Mouse (Mus musculus): ENCODE data around the gene Dbx2. TPM values are rescaled to one million over a fixed set of nuclear protein-coding genes. Genes with fewer than 3 reads are reported as not detected.

Dbx2 gene
- polyA plus RNA-seq, 1 experiment = not detected

DNA sequence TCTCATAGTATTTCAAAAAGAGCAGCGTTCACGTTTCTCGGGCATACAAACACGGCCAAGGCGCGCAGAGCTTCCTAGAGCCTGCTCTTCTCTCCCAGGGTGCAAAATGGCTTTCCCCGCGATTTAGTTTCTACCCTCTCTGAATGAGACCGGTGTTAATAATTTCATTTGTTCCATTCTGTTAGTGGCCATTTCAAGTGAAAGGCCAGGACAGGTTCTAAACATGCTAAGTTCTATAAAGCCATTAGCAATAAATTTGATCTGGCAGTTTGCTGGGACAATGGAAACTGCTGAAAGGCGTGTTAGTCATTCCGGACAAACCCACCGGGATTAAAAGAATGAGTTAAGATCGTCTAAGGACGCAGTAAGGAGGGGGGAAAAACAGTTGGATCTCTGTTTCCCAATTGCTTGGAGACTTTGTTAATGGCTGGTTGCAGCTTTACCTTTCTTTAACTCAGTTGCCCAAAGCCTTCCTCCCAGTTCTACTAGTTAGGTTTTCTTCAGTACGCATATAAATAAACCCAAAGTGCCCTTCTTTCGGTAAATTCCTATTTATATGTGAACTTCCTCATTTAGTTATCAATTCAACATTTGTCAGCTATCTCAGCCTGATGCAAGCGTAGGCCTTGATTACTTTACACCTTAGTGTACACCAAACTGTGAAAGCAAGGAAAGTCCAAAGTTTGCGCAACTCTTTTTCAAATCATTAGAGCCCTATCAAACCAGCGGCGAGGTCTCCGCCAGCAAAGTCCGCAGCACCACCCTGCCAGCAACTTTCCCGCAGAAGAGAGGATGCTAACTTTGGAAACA is 2.7 kb downstream of the Dbx2 start:
- H3K4me1 ChIP-seq (ENCODE audit: control insufficient read depth, insufficient read depth, insufficient read length, low read length) = no peaks in the 10 kb centered on the region
- no peak overlapping the region for H3K27ac ChIP-seq (replicated peaks; ENCODE audit: low read depth, low read length)
- H3K4me3 ChIP-seq (ENCODE audit: insufficient read depth, low read depth, low read length) = no peak overlapping the region

DNA sequence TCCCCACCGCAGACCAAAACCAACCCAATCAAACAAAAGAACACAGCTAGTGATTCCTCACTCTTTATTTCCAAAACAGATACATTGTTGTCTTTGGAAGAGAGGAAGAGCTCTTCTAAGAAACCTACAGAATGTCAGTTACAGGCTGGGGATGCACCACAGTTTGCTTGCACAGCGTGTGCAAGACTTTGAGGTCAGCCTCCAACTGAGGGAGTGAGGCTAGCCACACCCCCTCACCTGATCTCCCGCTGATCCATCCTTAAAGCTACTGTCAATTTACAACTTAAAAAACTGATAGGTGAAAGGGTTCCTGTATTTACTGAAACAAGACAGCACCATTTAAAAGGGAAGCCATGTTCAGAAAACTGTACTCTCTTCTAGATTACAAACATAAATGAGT is 3.9 kb downstream of the Dbx2 start:
- Histone ChIP-seq H3K4me1 (ENCODE audit: control insufficient read depth, insufficient read depth, insufficient read length, low read length) (no peaks in the 10 kb centered on the region), H3K27ac (replicated peaks; ENCODE audit: low read depth, low read length) (no peak overlapping the region), H3K4me3 (ENCODE audit: insufficient read depth, low read depth, low read length) (no peak overlapping the region)

DNA sequence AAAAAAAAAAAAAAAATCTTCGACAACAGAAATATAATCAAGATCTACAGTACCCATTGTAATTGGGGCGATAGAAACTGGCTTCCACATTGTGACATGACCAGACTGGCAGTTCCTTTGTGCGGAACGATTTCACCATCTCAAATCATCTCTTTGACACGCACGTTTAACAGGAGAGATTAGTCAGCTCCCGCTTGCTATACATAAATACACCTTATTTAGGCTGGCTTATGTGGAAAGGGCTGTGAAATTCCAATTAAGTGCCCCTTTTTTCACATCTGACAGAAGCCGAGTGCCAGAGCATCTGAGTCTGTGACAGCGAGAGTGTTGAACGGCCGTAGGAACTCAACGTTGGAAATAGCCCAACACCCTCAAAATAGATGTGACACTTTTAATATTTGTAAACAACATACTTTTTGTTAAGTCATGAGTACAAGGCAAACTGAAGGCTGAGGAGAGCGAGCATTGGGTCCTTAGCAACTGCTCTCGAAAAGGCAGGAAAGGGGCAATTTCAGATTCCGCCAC is 12.2 kb downstream of the Dbx2 start:
- Histone ChIP-seq H3K27ac (replicated peaks; ENCODE audit: low read depth, low read length) (no peak overlapping the region), H3K4me3 (ENCODE audit: insufficient read depth, low read depth, low read length) (no peak overlapping the region), H3K4me1 (ENCODE audit: control insufficient read depth, insufficient read depth, insufficient read length, low read length) (no peaks in the 10 kb centered on the region)

DNA sequence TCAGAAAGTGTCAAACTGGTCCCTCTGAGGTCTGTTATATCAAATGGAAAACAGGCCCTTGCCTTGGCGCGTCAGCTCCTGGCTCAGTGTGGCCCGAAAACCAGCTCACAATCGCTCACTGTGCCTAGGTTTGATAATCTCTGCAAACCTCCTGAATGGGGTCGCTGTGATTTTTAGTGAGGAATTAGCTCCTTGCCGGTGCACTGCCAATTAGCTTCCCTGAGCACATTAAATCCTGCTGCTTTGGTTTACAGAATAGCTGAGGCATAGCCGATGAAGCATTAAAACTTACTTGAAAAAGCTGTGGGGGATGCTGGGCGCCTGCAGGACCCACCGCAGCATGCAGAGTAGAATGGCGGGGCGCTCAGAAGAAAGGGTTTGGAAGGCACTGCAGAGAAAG is 15.4 kb downstream of the Dbx2 start:
- no peaks in the 10 kb centered on the region for H3K4me1 ChIP-seq (ENCODE audit: control insufficient read depth, insufficient read depth, insufficient read length, low read length)
- no peak overlapping the region for H3K4me3 ChIP-seq (ENCODE audit: insufficient read depth, low read depth, low read length)
- no peak overlapping the region for H3K27ac ChIP-seq (replicated peaks; ENCODE audit: low read depth, low read length)

DNA sequence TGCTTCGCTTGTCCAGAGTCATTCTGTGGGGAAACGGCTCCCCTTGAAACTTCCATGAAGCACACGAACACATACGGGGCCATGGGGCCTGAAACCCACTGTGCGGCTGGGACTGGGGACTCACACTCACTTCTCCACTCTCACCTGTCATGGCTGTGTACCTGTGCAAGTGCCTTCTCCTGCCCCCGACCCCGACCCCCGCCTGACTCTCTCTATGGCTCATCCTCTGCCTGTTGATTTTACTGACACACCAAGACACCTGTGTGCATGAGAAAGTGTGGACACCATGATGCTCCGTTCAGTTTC is 16.0 kb downstream of the Dbx2 start:
- no peak overlapping the region for H3K4me3 ChIP-seq (ENCODE audit: insufficient read depth, low read depth, low read length)
- no peaks in the 10 kb centered on the region for H3K4me1 ChIP-seq (ENCODE audit: control insufficient read depth, insufficient read depth, insufficient read length, low read length)
- no peak overlapping the region for H3K27ac ChIP-seq (replicated peaks; ENCODE audit: low read depth, low read length)

DNA sequence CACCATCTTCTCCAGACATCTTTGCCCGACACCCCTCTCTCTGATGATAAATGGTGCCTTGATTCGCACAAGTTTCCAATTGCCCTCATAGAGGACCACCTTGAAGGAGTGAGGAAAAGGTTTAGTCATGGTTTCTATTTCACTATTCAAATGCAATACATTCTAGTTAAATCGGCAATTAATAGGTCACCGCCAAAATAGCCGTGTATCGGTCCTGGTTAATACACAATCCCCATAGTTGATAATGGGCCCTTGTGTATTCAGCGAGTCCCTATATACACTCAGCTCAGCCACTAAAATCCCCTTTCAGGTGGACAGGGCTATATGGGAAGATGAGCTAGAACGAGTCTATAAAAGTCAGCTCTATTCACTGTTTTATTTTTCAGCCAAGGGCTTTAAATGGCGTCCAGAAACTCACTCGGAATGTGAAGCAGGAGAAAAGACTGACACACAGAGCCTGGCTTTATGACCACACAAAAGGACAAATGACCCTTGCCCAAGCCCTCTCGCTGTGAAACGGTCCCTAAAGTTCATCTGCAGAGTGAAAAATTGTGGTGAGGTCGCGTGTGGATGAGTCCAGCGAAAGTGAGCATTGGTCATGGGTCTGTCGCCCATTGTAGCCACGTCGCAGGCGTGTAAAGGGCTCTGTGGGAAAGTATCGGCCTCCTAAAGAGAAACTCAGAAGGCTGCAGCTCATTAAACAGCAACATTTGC is 16.5 kb downstream of the Dbx2 start:
- no peak overlapping the region for H3K27ac ChIP-seq (replicated peaks; ENCODE audit: low read depth, low read length)
- no peak overlapping the region for H3K4me3 ChIP-seq (ENCODE audit: insufficient read depth, low read depth, low read length)
- H3K4me1 ChIP-seq (ENCODE audit: control insufficient read depth, insufficient read depth, insufficient read length, low read length) = no peaks in the 10 kb centered on the region

DNA sequence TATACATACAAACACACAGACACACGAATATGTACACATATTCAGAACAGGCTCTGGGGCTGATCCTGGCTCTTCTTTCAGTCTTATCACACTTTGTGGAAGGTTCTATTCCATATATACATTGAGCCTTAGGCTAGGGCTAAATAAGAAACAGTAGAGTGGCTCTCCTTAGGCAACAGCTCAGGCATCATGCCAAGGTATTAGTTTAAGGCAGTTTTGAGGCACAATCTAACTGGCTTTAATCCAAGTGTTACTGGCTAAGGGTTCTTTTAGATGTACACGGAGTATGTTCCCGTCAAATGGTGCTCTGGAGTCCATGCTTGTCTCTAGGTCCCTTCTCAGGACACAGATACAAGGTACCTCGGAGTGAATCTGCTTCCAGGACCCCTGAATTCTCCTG is 31.4 kb downstream of the Dbx2 start:
- no peak overlapping the region for H3K4me3 ChIP-seq (ENCODE audit: insufficient read depth, low read depth, low read length)
- H3K27ac ChIP-seq (replicated peaks; ENCODE audit: low read depth, low read length) = no peak overlapping the region
- no peaks in the 10 kb centered on the region for H3K4me1 ChIP-seq (ENCODE audit: control insufficient read depth, insufficient read depth, insufficient read length, low read length)

DNA sequence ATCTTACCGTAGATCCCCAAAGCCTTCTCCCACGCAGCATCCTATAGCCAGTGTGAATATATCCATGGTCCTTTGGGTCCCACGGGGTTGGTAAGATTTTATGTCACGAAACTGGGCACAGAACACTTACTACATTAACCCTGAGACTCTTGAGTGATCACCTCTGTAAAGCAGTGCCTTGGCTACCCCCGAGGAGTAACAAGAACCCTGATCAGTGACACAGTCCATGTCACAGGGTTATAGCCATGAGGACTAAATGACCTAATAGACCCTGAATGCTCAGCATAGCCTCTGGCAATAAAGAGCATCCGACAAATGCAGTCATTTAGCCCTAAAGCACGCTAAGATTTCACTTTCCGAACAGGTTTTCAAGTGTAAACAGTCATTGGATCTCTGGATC is 33.0 kb downstream of the Dbx2 start:
- no peak overlapping the region for H3K27ac ChIP-seq (replicated peaks; ENCODE audit: low read depth, low read length)
- no peak overlapping the region for H3K4me3 ChIP-seq (ENCODE audit: insufficient read depth, low read depth, low read length)
- no peaks in the 10 kb centered on the region for H3K4me1 ChIP-seq (ENCODE audit: control insufficient read depth, insufficient read depth, insufficient read length, low read length)

DNA sequence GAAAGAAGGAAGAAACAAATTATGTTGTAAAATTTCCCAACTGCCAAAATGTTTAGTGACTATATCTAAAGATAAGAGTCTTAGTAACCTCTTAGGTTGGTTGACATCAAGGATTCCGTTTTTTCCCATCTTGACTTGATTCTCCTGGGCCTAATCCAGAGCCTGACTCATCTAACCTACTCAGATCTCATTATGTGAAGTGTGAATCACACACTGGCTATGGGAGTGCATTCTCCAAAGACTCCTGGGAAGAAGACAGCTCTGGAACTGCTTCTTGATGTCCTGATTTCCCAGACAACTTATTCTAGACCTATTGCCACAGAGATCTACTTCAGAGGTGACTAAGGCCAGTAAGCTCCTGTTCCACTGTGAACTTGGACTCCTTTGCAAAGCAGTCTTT is 43.2 kb downstream of the Dbx2 start:
- Histone ChIP-seq H3K4me3 (ENCODE audit: insufficient read depth, low read depth, low read length) (no peak overlapping the region), H3K4me1 (ENCODE audit: control insufficient read depth, insufficient read depth, insufficient read length, low read length) (no peaks in the 10 kb centered on the region), H3K27ac (replicated peaks; ENCODE audit: low read depth, low read length) (no peak overlapping the region)

DNA sequence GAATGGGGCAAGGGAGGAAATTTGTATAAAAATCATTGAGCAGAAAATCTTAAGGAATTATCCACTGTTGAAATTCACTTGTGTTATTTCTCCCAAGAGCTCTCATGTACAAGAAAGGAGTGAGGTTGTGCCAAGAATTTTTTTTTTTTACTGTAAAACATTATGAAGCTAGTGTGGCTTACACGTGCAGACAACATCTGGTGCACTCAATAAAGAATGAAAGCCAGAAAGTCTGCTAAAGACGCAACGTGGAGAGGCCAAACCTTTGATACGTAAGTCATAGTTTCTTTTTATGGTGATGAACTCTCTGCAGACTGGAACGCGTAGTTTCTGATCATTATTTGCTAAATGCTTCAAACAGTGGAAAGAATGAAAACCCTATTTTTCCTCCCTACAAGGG is 54.6 kb downstream of the Dbx2 start:
- Histone ChIP-seq H3K4me3 (ENCODE audit: insufficient read depth, low read depth, low read length) (no peak overlapping the region), H3K27ac (replicated peaks; ENCODE audit: low read depth, low read length) (no peak overlapping the region), H3K4me1 (ENCODE audit: control insufficient read depth, insufficient read depth, insufficient read length, low read length) (no peaks in the 10 kb centered on the region)

DNA sequence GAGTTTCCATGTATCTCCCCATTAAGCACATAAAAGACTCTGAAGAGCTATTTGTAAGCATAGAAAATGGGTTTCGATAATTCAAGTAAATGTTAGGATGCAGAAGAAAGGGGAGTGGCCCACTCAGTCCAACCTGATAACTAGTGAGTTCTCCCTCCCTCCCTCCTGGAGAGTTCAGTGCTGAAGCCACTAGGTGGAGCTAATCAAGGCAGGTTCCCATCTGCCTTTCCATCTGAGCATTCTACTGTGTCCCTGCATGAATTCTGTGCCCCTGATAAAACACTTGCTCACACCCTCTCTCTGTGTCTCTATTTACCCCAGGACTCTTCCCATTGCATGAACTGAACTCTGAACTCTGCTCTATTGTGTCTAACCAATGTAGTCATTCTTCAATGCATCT is 57.1 kb downstream of the Dbx2 start:
- no peak overlapping the region for H3K4me3 ChIP-seq (ENCODE audit: insufficient read depth, low read depth, low read length)
- no peaks in the 10 kb centered on the region for H3K4me1 ChIP-seq (ENCODE audit: control insufficient read depth, insufficient read depth, insufficient read length, low read length)
- no peak overlapping the region for H3K27ac ChIP-seq (replicated peaks; ENCODE audit: low read depth, low read length)

DNA sequence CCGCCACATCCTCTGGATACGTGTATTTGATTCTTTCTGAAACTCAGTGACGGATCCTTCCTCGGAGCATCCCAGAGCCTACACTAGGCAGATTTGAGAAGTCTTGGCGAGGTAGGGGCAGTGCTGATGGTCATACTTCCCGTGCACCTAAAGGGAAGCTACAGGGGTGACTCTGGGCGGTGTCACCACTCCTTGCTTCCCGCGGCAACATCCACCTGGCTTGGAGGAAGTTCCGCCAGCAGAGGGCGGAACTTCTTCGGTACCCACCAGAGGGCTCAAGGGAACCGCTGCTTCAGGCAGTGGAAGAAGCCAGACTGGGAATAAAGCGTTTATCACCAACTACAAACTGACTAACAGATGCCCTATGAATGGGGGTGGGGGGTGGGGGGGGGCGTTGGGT is 68.9 kb downstream of the Dbx2 start:
- Histone ChIP-seq H3K4me1 (ENCODE audit: control insufficient read depth, insufficient read depth, insufficient read length, low read length) (no peaks in the 10 kb centered on the region), H3K4me3 (ENCODE audit: insufficient read depth, low read depth, low read length) (no peak overlapping the region), H3K27ac (replicated peaks; ENCODE audit: low read depth, low read length) (no peak overlapping the region)

DNA sequence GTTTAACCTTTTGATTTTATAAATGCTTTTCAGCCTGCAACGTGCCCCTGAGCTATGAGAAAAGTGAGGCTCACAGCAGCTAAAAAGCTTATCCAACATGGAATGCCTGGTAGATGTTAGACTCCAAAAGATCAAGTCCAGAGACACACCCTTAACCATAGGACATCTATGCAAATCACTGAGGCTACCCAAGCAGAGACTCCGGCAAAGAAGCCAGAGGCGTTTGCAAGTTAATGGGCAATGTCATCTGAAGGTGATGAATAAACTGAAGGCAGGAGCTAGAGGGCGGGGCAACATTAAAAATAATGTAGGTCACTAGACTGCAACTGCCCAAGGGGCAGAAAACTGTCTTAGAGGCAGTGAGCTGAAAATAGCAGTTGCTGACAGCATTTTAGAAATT is 70.9 kb downstream of the Dbx2 start:
- Histone ChIP-seq H3K27ac (replicated peaks; ENCODE audit: low read depth, low read length) (no peak overlapping the region), H3K4me3 (ENCODE audit: insufficient read depth, low read depth, low read length) (no peak overlapping the region), H3K4me1 (ENCODE audit: control insufficient read depth, insufficient read depth, insufficient read length, low read length) (no peaks in the 10 kb centered on the region)

DNA sequence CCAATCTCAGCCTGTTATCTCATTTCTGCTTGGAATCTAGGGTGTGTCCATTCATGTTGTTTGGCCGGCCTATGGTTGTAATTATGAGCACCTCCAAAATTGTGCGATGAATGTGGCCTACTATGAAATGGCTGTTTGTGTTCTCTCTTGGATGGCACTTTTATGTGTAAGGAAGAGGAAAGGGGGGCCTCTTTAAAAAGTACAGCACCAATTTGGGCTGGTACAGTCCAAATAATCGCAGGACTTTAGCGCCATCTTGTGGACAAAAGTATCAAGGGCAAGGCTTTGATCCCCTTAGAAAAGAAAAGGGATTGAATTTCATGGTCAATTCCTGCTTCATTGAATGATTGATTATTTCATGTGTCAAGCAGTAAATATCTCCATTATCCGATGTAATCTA is 81.1 kb downstream of the Dbx2 start:
- Histone ChIP-seq H3K4me1 (ENCODE audit: control insufficient read depth, insufficient read depth, insufficient read length, low read length) (no peaks in the 10 kb centered on the region), H3K4me3 (ENCODE audit: insufficient read depth, low read depth, low read length) (no peak overlapping the region), H3K27ac (replicated peaks; ENCODE audit: low read depth, low read length) (no peak overlapping the region)

Data from brown adipose tissue, adult 24 weeks (tissue).